Mouse (Mus musculus): ENCODE results near the gene Flywch1. TPM values are rescaled to one million over a fixed set of nuclear protein-coding genes. Genes with fewer than 3 reads are reported as not detected.

Gene Flywch1
- polyA plus RNA-seq, 1 experiment from 2014 or later = 243 TPM

- Histone ChIP-seq H3K4me2 (replicated peaks) (no peak overlapping the region), H3K9me3 (no peaks in the 10 kb centered on the region), H3K4me1 (replicated peaks) (no peaks in the 10 kb centered on the region), H3K36me3 (peaks cover 6% of the 10 kb centered on the region; the same call in 1 of the 2 replicates), H3K27ac (no peak overlapping the region), H3K4me3 (replicated peaks) (no peak overlapping the region), H3K27me3 (no peaks in the 10 kb centered on the region), H3K9ac (replicated peaks) (no peak overlapping the region)
- 87% methylated on average over 7 of the region's 7 CpGs for WGBS
- ATAC-seq = no peak
Measured at GRCm38 (mm10) chr17:23797316-23797715, 25.9 kb upstream of the Flywch1 start.

GRCm38 (mm10) chr17:23795323-23795722 lies 23.9 kb upstream of the Flywch1 start:
- no peak overlapping the region for H3K4me2 ChIP-seq (replicated peaks)
- ATAC-seq = no peak
- no peaks in the 10 kb centered on the region for H3K27me3 ChIP-seq
- H3K4me1 ChIP-seq (replicated peaks) = peaks cover 16% of the 10 kb centered on the region
- H3K27ac ChIP-seq = no peak overlapping the region
- no peaks in the 10 kb centered on the region for H3K9me3 ChIP-seq
- no peak overlapping the region for H3K4me3 ChIP-seq (replicated peaks)
- no peak overlapping the region for H3K9ac ChIP-seq (replicated peaks)
- 96% methylated on average over 8 of the region's 8 CpGs for WGBS
- peaks cover 3% of the 10 kb centered on the region; the same call in 1 of the 2 replicates for H3K36me3 ChIP-seq

GRCm38 (mm10) chr17:23791079-23791357 lies 19.6 kb upstream of the Flywch1 start:
- Histone ChIP-seq H3K9me3 (no peaks in the 10 kb centered on the region), H3K4me3 (replicated peaks) (peak overlapping the region; percentile 42), H3K27ac (peak overlapping the region; percentile 94)

GRCm38 (mm10) chr17:23790269-23791078 lies 19.1 kb upstream of the Flywch1 start, which contains the start of gene Srrm2:
Srrm2 (plus strand) TSS chr17:23790532.
- WGBS = 2% methylated on average over 29 of the region's 29 CpGs
- Histone ChIP-seq H3K4me2 (replicated peaks) (peak within 1 kb of the TSS; percentile 64), H3K9ac (replicated peaks) (peak within 1 kb of the TSS; percentile 81), H3K27me3 (no peaks in the 10 kb centered on the region), H3K4me3 (replicated peaks) (peak within 1 kb of the TSS; percentile 42), H3K9me3 (no peaks in the 10 kb centered on the region), H3K27ac (peak within 1 kb of the TSS; percentile 94), H3K4me1 (replicated peaks) (peaks cover 31% of the 10 kb centered on the region), H3K36me3 (no peaks in the 10 kb centered on the region)
- peak; percentile 55 for ATAC-seq

More at GRCm38 (mm10) chr17:23791079-23791357, 19.6 kb upstream of the Flywch1 start:
- 66% methylated on average over 2 of the region's 2 CpGs for WGBS
- Histone ChIP-seq H3K27me3 (no peaks in the 10 kb centered on the region), H3K4me2 (replicated peaks) (peak overlapping the region; percentile 64), H3K36me3 (no peaks in the 10 kb centered on the region), H3K9ac (replicated peaks) (peak overlapping the region; percentile 81), H3K4me1 (replicated peaks) (peaks cover 30% of the 10 kb centered on the region)
- ATAC-seq = peak; percentile 14; the same call in 1 of the 2 replicates

GRCm38 (mm10) chr17:23789749-23790268 lies 18.4 kb upstream of the Flywch1 start:
- no peak for ATAC-seq
- no peaks in the 10 kb centered on the region for H3K9me3 ChIP-seq
- H3K4me3 ChIP-seq (replicated peaks) = peak overlapping the region; percentile 42
- peak overlapping the region; percentile 81 for H3K9ac ChIP-seq (replicated peaks)
- no peaks in the 10 kb centered on the region for H3K36me3 ChIP-seq
- H3K27ac ChIP-seq = peak overlapping the region; percentile 94
- 9% methylated on average over 8 of the region's 8 CpGs for WGBS
- no peaks in the 10 kb centered on the region for H3K27me3 ChIP-seq
- H3K4me1 ChIP-seq (replicated peaks) = peaks cover 38% of the 10 kb centered on the region
- H3K4me2 ChIP-seq (replicated peaks) = peak overlapping the region; percentile 64

- Histone ChIP-seq H3K27ac (no peak overlapping the region), H3K9me3 (no peaks in the 10 kb centered on the region), H3K36me3 (no peaks in the 10 kb centered on the region), H3K4me1 (replicated peaks) (peaks cover 38% of the 10 kb centered on the region), H3K9ac (replicated peaks) (no peak overlapping the region), H3K27me3 (no peaks in the 10 kb centered on the region), H3K4me3 (replicated peaks) (no peak overlapping the region), H3K4me2 (replicated peaks) (no peak overlapping the region)
- WGBS = 93% methylated on average over 4 of the region's 4 CpGs
- ATAC-seq = no peak
Measured at GRCm38 (mm10) chr17:23788973-23789372, 17.6 kb upstream of the Flywch1 start.

DNA sequence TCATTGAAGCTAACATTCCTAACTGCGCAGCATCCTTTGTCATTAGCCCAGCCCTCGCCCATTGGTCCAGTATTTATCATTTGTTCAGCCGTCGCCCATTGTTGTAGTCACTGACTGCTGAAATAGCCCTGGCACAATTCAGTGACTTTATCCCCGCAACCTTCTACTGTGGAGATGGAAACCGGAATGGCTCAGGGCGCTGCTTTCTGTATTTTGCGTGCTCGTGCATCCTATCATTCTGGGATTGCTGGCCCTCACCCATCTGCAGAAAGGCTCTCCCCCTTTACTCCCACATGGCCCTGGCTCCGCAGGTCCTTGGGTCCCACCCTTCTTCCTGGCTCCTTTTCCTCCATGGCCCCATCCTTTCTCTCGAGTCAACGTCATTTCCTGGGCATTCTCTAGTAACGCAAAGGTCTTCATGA lies 15.1 kb upstream of the Flywch1 start:
- H3K9ac ChIP-seq (replicated peaks) = peak overlapping the region; percentile 86
- no peaks in the 10 kb centered on the region for H3K36me3 ChIP-seq
- H3K27ac ChIP-seq = peak overlapping the region; percentile 90
- ATAC-seq = peak; percentile 49
- 11% methylated on average over 13 of the region's 13 CpGs for WGBS
- no peaks in the 10 kb centered on the region for H3K27me3 ChIP-seq
- no peaks in the 10 kb centered on the region for H3K9me3 ChIP-seq
- peak overlapping the region; percentile 63 for H3K4me2 ChIP-seq (replicated peaks)
- peak overlapping the region; percentile 54 for H3K4me3 ChIP-seq (replicated peaks)
- H3K4me1 ChIP-seq (replicated peaks) = peaks cover 34% of the 10 kb centered on the region

DNA sequence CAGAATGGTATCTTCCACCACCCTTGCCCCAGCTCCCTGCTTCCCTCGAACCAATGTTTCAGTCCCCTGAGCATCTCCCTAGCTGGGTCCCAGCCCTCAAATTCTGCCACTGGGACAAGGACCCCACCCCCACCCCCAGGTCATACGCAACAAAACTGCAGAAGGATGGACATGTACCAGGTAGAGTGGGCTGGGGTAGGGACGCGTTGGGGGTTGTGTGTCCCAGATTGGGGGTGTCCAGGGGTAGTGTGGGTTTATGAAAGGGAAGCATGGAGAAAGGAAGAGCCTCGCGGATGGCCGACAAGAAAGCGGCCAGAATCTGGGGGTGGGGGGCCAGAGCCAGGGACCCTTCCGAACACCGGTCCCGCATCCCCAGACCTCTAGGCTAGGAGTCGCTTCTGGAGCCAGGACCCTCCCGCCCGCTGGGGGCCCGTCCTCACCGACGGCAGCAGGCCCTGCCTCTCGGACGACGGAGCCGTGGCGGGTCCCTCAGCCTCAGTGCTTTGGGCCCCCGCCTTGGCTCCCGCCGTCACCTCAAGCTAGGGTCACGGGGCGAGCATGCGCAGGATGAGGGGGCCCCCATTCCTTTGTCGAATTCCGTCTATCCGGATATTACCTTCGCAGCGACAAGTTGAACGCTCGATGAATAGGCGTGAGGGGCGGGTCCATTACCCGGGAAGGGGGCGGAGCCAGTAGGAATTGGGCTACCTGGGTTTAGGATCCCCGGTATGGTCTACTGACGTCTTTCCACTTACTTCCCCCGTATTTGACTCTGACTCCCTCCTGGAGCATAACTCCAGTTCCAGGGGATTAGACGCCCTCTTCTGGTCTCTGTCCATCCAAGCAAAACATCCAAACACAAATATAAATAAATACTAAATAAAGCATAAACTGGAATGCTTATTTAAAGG lies 14.4 kb upstream of the Flywch1 start, which contains the start of gene Flywch2:
Gene Flywch2, minus strand, starts transcription at position 521 of the 911 bp plus-strand sequence.
- H3K36me3 ChIP-seq = no peaks in the 10 kb centered on the region
- WGBS = 2% methylated on average over 43 of the region's 43 CpGs
- peak within 1 kb of the TSS; percentile 63 for H3K4me2 ChIP-seq (replicated peaks)
- H3K4me1 ChIP-seq (replicated peaks) = peaks cover 27% of the 10 kb centered on the region
- ATAC-seq = peak; percentile 87
- H3K4me3 ChIP-seq (replicated peaks) = peak within 1 kb of the TSS; percentile 54
- peak within 1 kb of the TSS; percentile 90 for H3K27ac ChIP-seq
- H3K9ac ChIP-seq (replicated peaks) = peak within 1 kb of the TSS; percentile 86
- no peaks in the 10 kb centered on the region for H3K27me3 ChIP-seq
- H3K9me3 ChIP-seq = no peaks in the 10 kb centered on the region

GRCm38 (mm10) chr17:23783352-23783751 lies 11.9 kb upstream of the Flywch1 start:
- H3K9me3 ChIP-seq = no peaks in the 10 kb centered on the region
- H3K4me2 ChIP-seq (replicated peaks) = no peak overlapping the region
- no peaks in the 10 kb centered on the region for H3K27me3 ChIP-seq
- no peak overlapping the region for H3K27ac ChIP-seq
- H3K36me3 ChIP-seq = 0 out of 2 replicates have a peak, but pooled peaks cover 7% of the 10 kb centered on the region
- no peak for ATAC-seq
- no peak overlapping the region for H3K9ac ChIP-seq (replicated peaks)
- H3K4me3 ChIP-seq (replicated peaks) = no peak overlapping the region
- H3K4me1 ChIP-seq (replicated peaks) = peaks cover 12% of the 10 kb centered on the region

DNA sequence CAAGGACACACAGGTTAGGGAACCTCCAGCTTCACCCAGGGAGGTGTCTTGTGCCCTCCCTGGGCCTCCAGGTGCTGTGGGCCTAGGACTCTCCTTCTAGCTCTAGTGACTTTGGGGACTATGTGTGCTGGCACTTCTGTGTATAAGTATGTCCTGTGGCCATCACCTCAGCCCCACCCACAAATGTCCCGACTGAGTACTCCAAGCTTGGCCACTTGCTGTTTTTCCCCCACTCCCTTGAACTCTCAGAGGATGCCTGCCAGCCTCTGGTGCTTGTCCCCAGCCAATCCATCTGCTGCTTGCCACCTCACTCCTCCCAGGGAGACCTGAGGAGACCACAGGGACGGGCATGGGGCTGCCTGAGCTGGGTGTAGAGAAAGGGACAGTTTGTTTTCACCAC lies 7.0 kb upstream of the Flywch1 start:
- H3K4me2 ChIP-seq (replicated peaks) = no peak overlapping the region
- WGBS = 66% methylated on average over 2 of the region's 2 CpGs
- peaks cover 3% of the 10 kb centered on the region; the same call in 1 of the 2 replicates for H3K4me1 ChIP-seq (replicated peaks)
- H3K36me3 ChIP-seq = 0 out of 2 replicates have a peak, but pooled peaks cover 7% of the 10 kb centered on the region
- no peak overlapping the region for H3K27ac ChIP-seq
- no peak overlapping the region for H3K9ac ChIP-seq (replicated peaks)
- ATAC-seq = no peak
- no peaks in the 10 kb centered on the region for H3K27me3 ChIP-seq
- no peak overlapping the region for H3K4me3 ChIP-seq (replicated peaks)
- no peaks in the 10 kb centered on the region for H3K9me3 ChIP-seq

GRCm38 (mm10) chr17:23777141-23777540 lies 5.7 kb upstream of the Flywch1 start:
- Histone ChIP-seq H3K9me3 (no peaks in the 10 kb centered on the region), H3K27me3 (no peaks in the 10 kb centered on the region), H3K27ac (no peak overlapping the region), H3K9ac (replicated peaks) (no peak overlapping the region), H3K4me3 (replicated peaks) (no peak overlapping the region), H3K4me2 (replicated peaks) (no peak overlapping the region), H3K36me3 (0 out of 2 replicates have a peak, but pooled peaks cover 7% of the 10 kb centered on the region), H3K4me1 (replicated peaks) (peaks cover 4% of the 10 kb centered on the region; the same call in 1 of the 2 replicates)
- no peak for ATAC-seq
- WGBS = 77% methylated on average over 2 of the region's 2 CpGs

All from midbrain, embryonic 13.5 days (tissue).